Mouse (Mus musculus): Measurements from ENCODE around the gene Ppp1r35. TPM values are rescaled to one million over a fixed set of nuclear protein-coding genes. Genes with fewer than 3 reads are reported as not detected.

The Ppp1r35 gene
- polyA plus RNA-seq, 1 experiment, result 30.3 TPM

DNA sequence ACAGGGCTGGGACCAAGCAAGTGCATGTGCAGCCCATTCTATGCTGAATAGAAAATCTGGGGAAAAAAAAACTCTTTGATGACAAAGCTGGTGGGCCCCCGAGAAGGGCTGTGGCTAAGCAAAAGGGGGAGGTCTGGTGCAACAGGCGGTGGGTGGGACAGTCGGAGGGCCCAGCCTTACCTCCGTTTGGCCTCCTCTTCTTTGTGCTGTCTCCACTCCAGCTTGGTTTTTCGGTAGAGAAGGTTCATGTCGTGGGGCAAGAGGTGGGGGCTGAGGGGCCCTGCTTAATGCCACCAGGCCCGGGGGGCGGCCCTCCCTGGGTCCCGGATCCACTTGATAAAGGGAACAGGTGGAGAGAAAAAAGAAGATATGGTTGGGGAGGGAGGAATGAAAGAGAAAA is 39.2 kb upstream of the Ppp1r35 start:
- Histone ChIP-seq H3K27ac (ENCODE audit: insufficient read depth, low read length) (no peak overlapping the region), H3K9me3 (replicated peaks; ENCODE audit: control insufficient read depth, insufficient read depth, low read length, poor library complexity, severe bottlenecking) (no peaks in the 10 kb centered on the region), H3K36me3 (ENCODE audit: control insufficient read depth, insufficient read depth, low read length, poor library complexity, severe bottlenecking) (no peaks in the 10 kb centered on the region), H3K27me3 (ENCODE audit: control insufficient read depth, insufficient read depth, low read length, poor library complexity, severe bottlenecking) (no peaks in the 10 kb centered on the region), H3K4me3 (ENCODE audit: low read depth, low read length) (no peak overlapping the region), H3K9ac (ENCODE audit: low read depth, poor library complexity, severe bottlenecking) (no peak overlapping the region), H3K4me1 (ENCODE audit: control insufficient read depth, insufficient read depth, low read length) (peaks cover 6% of the 10 kb centered on the region)
- TF ChIP-seq POLR2A (IDR thresholded peaks at IDR 0.05; ENCODE audit: insufficient read depth, low read length) (no peak), EP300 (IDR thresholded peaks at IDR 0.05; ENCODE audit: insufficient read depth, low read depth, low read length) (no peak), CTCF (IDR thresholded peaks at IDR 0.05; ENCODE audit: low read depth, low read length) (no peak)

DNA sequence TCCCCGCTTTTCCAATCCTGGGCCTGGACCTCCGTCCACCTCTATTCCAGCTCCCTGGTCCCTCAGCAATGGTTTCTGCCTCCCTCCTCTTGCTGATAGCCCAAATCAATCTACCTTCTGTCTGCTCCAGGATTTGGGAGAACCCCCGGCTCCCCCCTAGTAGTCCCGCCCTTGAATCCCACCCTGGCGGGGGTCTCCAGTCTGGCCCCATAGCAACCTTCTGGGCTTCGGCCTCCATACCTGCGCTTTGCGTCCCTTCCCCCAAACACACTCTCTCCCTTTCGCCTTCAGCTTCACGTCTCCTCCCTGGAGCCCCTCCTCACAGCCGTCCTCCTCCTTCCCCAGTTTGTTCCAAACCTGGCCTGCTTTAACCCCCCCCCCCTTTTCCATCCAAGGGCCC is 38.1 kb upstream of the Ppp1r35 start:
- H3K4me1 ChIP-seq (ENCODE audit: control insufficient read depth, insufficient read depth, low read length), result peaks cover 2% of the 10 kb centered on the region
- H3K27me3 ChIP-seq (ENCODE audit: control insufficient read depth, insufficient read depth, low read length, poor library complexity, severe bottlenecking), result no peaks in the 10 kb centered on the region
- H3K9me3 ChIP-seq (replicated peaks; ENCODE audit: control insufficient read depth, insufficient read depth, low read length, poor library complexity, severe bottlenecking), result no peaks in the 10 kb centered on the region
- TF ChIP-seq POLR2A (IDR thresholded peaks at IDR 0.05; ENCODE audit: insufficient read depth, low read length) (no peak), CTCF (IDR thresholded peaks at IDR 0.05; ENCODE audit: low read depth, low read length) (no peak), EP300 (IDR thresholded peaks at IDR 0.05; ENCODE audit: insufficient read depth, low read depth, low read length) (no peak)
- peak overlapping the region; percentile 66 for H3K4me3 ChIP-seq (ENCODE audit: low read depth, low read length)
- peak overlapping the region; percentile 66 for H3K9ac ChIP-seq (ENCODE audit: low read depth, poor library complexity, severe bottlenecking)
- no peaks in the 10 kb centered on the region for H3K36me3 ChIP-seq (ENCODE audit: control insufficient read depth, insufficient read depth, low read length, poor library complexity, severe bottlenecking)
- no peak overlapping the region for H3K27ac ChIP-seq (ENCODE audit: insufficient read depth, low read length)

DNA sequence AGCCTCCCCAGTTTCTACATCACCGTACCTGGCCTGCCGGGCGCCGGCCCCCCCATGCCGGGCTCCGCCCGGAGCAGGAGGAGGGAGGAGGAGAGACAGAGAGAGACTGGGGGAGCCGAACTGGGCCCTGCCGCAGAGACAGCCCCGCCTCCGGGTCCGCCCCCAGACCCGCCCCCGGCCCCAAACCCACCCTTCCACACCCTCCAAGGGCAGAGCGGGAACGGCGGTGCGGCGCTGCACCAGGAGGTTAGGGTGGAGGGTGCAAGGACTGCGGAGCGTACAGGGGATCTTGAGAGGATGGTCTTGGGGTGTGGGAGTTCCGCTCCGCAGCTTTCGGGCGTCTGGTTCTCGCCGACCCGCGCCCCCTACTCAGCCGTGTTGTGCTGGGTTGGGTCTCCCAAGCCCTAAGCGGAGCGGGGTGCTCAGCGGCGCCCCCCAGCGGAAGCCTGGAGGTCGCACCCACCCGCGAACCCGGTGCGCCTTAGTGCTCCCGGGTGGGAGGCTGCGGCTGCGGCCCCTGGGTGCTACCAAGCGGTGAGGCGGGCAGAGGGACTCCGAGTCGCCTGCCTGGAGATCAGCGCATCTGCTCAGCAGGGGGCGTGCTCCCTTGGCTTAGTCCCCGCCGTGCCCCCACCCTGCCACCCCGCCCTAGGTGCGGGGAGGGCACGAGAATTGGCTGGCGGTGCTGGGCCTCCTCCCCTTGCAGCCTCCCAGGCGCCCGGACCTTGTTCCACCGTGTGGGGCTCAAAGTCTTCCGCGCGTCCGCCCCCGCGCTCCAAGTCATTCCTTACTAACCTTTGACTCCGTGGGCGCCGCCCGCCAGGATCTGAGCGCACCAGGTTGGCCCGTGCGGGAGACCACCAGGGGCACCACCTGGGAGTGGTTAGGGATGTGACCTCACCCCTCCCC is 37.4 kb upstream of the Ppp1r35 start, which contains the start of gene Nyap1:
Nyap1 (minus strand) TSS at position 585 of the 909 bp plus-strand sequence.
- Histone ChIP-seq H3K4me1 (ENCODE audit: control insufficient read depth, insufficient read depth, low read length) (no peaks in the 10 kb centered on the region), H3K9me3 (replicated peaks; ENCODE audit: control insufficient read depth, insufficient read depth, low read length, poor library complexity, severe bottlenecking) (no peaks in the 10 kb centered on the region), H3K9ac (ENCODE audit: low read depth, poor library complexity, severe bottlenecking) (peak within 1 kb of the TSS; percentile 66), H3K36me3 (ENCODE audit: control insufficient read depth, insufficient read depth, low read length, poor library complexity, severe bottlenecking) (no peaks in the 10 kb centered on the region), H3K27ac (ENCODE audit: insufficient read depth, low read length) (0 out of 2 replicates have a peak within 1 kb of the TSS, but pooled peaks have one; percentile 8), H3K27me3 (ENCODE audit: control insufficient read depth, insufficient read depth, low read length, poor library complexity, severe bottlenecking) (no peaks in the 10 kb centered on the region), H3K4me3 (ENCODE audit: low read depth, low read length) (peak within 1 kb of the TSS; percentile 81)
- TF ChIP-seq CTCF (IDR thresholded peaks at IDR 0.05; ENCODE audit: low read depth, low read length), result peak; percentile 54
- 0 out of 2 replicates have a peak, but pooled peaks have one; percentile 8 for TF ChIP-seq EP300 (IDR thresholded peaks at IDR 0.05; ENCODE audit: insufficient read depth, low read depth, low read length)
- peak; percentile 77 for TF ChIP-seq POLR2A (IDR thresholded peaks at IDR 0.05; ENCODE audit: insufficient read depth, low read length)

DNA sequence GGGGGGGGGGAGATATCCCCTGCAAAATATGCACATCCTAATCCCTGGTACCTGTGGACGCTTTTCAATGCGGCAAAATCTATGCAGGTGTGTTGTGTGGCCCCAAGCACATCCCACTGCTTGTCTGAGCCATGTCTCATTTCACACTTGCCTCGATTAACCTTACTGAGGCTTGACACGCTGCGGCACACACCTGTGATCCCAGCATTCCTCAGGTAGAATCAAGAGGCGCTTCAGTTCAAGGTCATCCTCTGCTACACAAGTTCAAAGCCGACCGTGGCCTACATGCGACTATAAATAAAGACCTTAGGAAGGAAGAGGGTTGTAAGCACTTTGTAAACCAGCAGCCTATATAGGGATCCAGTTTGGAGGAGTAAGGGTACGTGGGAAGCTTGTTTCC is 36.6 kb upstream of the Ppp1r35 start:
- Histone ChIP-seq H3K4me3 (ENCODE audit: low read depth, low read length) (no peak overlapping the region), H3K36me3 (ENCODE audit: control insufficient read depth, insufficient read depth, low read length, poor library complexity, severe bottlenecking) (no peaks in the 10 kb centered on the region), H3K4me1 (ENCODE audit: control insufficient read depth, insufficient read depth, low read length) (no peaks in the 10 kb centered on the region), H3K27me3 (ENCODE audit: control insufficient read depth, insufficient read depth, low read length, poor library complexity, severe bottlenecking) (no peaks in the 10 kb centered on the region), H3K9me3 (replicated peaks; ENCODE audit: control insufficient read depth, insufficient read depth, low read length, poor library complexity, severe bottlenecking) (no peaks in the 10 kb centered on the region), H3K27ac (ENCODE audit: insufficient read depth, low read length) (0 out of 2 replicates have a peak overlapping the region, but pooled peaks have one; percentile 8), H3K9ac (ENCODE audit: low read depth, poor library complexity, severe bottlenecking) (peak overlapping the region; percentile 66; the same call in 1 of the 2 replicates)
- no peak for TF ChIP-seq CTCF (IDR thresholded peaks at IDR 0.05; ENCODE audit: low read depth, low read length)
- no peak for TF ChIP-seq EP300 (IDR thresholded peaks at IDR 0.05; ENCODE audit: insufficient read depth, low read depth, low read length)
- TF ChIP-seq POLR2A (IDR thresholded peaks at IDR 0.05; ENCODE audit: insufficient read depth, low read length), result no peak

DNA sequence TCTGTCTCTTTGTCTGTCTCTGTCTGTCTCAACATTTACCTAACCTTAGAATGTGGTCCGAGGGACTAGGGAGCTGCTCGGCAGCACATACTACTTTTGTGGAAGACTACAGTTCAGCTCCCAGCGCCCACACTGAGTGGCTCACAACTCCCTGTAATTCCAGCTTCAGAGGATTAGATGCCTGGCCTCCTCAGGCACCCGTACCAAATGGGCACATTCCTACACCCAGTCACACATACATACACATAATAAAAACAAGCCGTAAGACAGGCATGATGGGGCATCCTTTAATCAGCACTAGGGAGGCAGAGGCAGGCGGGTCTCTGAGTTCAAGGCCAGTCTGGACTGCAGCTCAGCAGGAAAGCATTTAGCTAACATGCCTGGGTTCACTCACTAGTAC is 35.8 kb upstream of the Ppp1r35 start:
- no peak for TF ChIP-seq CTCF (IDR thresholded peaks at IDR 0.05; ENCODE audit: low read depth, low read length)
- no peak for TF ChIP-seq EP300 (IDR thresholded peaks at IDR 0.05; ENCODE audit: insufficient read depth, low read depth, low read length)
- no peak for TF ChIP-seq POLR2A (IDR thresholded peaks at IDR 0.05; ENCODE audit: insufficient read depth, low read length)
- Histone ChIP-seq H3K4me3 (ENCODE audit: low read depth, low read length) (no peak overlapping the region), H3K27me3 (ENCODE audit: control insufficient read depth, insufficient read depth, low read length, poor library complexity, severe bottlenecking) (no peaks in the 10 kb centered on the region), H3K9ac (ENCODE audit: low read depth, poor library complexity, severe bottlenecking) (no peak overlapping the region), H3K27ac (ENCODE audit: insufficient read depth, low read length) (no peak overlapping the region), H3K9me3 (replicated peaks; ENCODE audit: control insufficient read depth, insufficient read depth, low read length, poor library complexity, severe bottlenecking) (no peaks in the 10 kb centered on the region), H3K36me3 (ENCODE audit: control insufficient read depth, insufficient read depth, low read length, poor library complexity, severe bottlenecking) (no peaks in the 10 kb centered on the region), H3K4me1 (ENCODE audit: control insufficient read depth, insufficient read depth, low read length) (no peaks in the 10 kb centered on the region)

DNA sequence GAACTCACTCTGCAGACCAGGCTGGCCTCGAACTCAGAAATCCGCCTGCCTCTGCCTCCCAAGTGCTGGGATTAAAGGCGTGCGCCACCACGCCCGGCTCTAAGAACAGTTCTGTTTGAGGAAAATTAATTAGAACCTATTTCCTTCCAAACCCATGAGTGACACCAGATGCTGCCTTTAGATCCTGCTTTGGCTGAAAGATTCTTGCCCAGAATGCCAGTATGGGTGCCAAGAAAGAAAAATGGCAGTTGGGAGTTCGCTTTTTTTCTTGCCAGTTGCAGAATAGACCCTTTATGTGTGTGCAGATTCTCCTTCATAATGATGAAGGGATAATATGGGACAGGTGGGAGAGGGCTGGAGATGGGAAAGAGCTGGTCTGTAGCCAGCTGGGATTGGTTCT is 34.5 kb upstream of the Ppp1r35 start:
- Histone ChIP-seq H3K4me3 (ENCODE audit: low read depth, low read length) (no peak overlapping the region), H3K27me3 (ENCODE audit: control insufficient read depth, insufficient read depth, low read length, poor library complexity, severe bottlenecking) (no peaks in the 10 kb centered on the region), H3K4me1 (ENCODE audit: control insufficient read depth, insufficient read depth, low read length) (peaks cover 3% of the 10 kb centered on the region), H3K9ac (ENCODE audit: low read depth, poor library complexity, severe bottlenecking) (no peak overlapping the region), H3K9me3 (replicated peaks; ENCODE audit: control insufficient read depth, insufficient read depth, low read length, poor library complexity, severe bottlenecking) (no peaks in the 10 kb centered on the region), H3K36me3 (ENCODE audit: control insufficient read depth, insufficient read depth, low read length, poor library complexity, severe bottlenecking) (no peaks in the 10 kb centered on the region), H3K27ac (ENCODE audit: insufficient read depth, low read length) (no peak overlapping the region)
- TF ChIP-seq EP300 (IDR thresholded peaks at IDR 0.05; ENCODE audit: insufficient read depth, low read depth, low read length) (no peak), CTCF (IDR thresholded peaks at IDR 0.05; ENCODE audit: low read depth, low read length) (no peak), POLR2A (IDR thresholded peaks at IDR 0.05; ENCODE audit: insufficient read depth, low read length) (no peak)

Measured in ES-Bruce4 (cell line).